Mouse (Mus musculus): ENCODE data around the gene Cep83. TPM values are rescaled to one million over a fixed set of nuclear protein-coding genes. Genes with fewer than 3 reads are reported as not detected.

Cep83 gene
- total RNA-seq, 1 experiment from 2014 or later = 94.7 TPM

- ATAC-seq (replicated peaks in 1 of 2; ENCODE audit: insufficient read depth in 1 of 2, low FRiP score in 2 of 2, low TSS enrichment in 1 of 2, low read depth in 1 of 2, poor library complexity in 2 of 2, severe bottlenecking in 2 of 2) = no peak
Measured at GRCm38 (mm10) chr10:94740221-94740620, 51.8 kb downstream of the Cep83 start.

- ATAC-seq (replicated peaks in 1 of 2; ENCODE audit: insufficient read depth in 1 of 2, low FRiP score in 2 of 2, low TSS enrichment in 1 of 2, low read depth in 1 of 2, poor library complexity in 2 of 2, severe bottlenecking in 2 of 2) = no peak
Measured at GRCm38 (mm10) chr10:94741459-94741858, 53.0 kb downstream of the Cep83 start.

GRCm38 (mm10) chr10:94747011-94747410 is 58.6 kb downstream of the Cep83 start:
- ATAC-seq (replicated peaks in 1 of 2; ENCODE audit: insufficient read depth in 1 of 2, low FRiP score in 2 of 2, low TSS enrichment in 1 of 2, low read depth in 1 of 2, poor library complexity in 2 of 2, severe bottlenecking in 2 of 2) = no peak

GRCm38 (mm10) chr10:94771496-94771895 is 83.0 kb downstream of the Cep83 start:
- ATAC-seq (replicated peaks in 1 of 2; ENCODE audit: insufficient read depth in 1 of 2, low FRiP score in 2 of 2, low TSS enrichment in 1 of 2, low read depth in 1 of 2, poor library complexity in 2 of 2, severe bottlenecking in 2 of 2) = no peak

GRCm38 (mm10) chr10:94777576-94777975 is 89.1 kb downstream of the Cep83 start:
- no peak for ATAC-seq (replicated peaks in 1 of 2; ENCODE audit: insufficient read depth in 1 of 2, low FRiP score in 2 of 2, low TSS enrichment in 1 of 2, low read depth in 1 of 2, poor library complexity in 2 of 2, severe bottlenecking in 2 of 2)

- no peak for ATAC-seq (replicated peaks in 1 of 2; ENCODE audit: insufficient read depth in 1 of 2, low FRiP score in 2 of 2, low TSS enrichment in 1 of 2, low read depth in 1 of 2, poor library complexity in 2 of 2, severe bottlenecking in 2 of 2)
Measured at GRCm38 (mm10) chr10:94779319-94779718, 90.9 kb downstream of the Cep83 start.

GRCm38 (mm10) chr10:94780618-94781262 is 92.3 kb downstream of the Cep83 start:
- no peak for ATAC-seq (replicated peaks in 1 of 2; ENCODE audit: insufficient read depth in 1 of 2, low FRiP score in 2 of 2, low TSS enrichment in 1 of 2, low read depth in 1 of 2, poor library complexity in 2 of 2, severe bottlenecking in 2 of 2)

- no peak for ATAC-seq (replicated peaks in 1 of 2; ENCODE audit: insufficient read depth in 1 of 2, low FRiP score in 2 of 2, low TSS enrichment in 1 of 2, low read depth in 1 of 2, poor library complexity in 2 of 2, severe bottlenecking in 2 of 2)
Measured at GRCm38 (mm10) chr10:94789205-94789604, 100.8 kb downstream of the Cep83 start.

GRCm38 (mm10) chr10:94793914-94794313 is 105.5 kb downstream of the Cep83 start:
- ATAC-seq (replicated peaks in 1 of 2; ENCODE audit: insufficient read depth in 1 of 2, low FRiP score in 2 of 2, low TSS enrichment in 1 of 2, low read depth in 1 of 2, poor library complexity in 2 of 2, severe bottlenecking in 2 of 2) = no peak

- no peak for ATAC-seq (replicated peaks in 1 of 2; ENCODE audit: insufficient read depth in 1 of 2, low FRiP score in 2 of 2, low TSS enrichment in 1 of 2, low read depth in 1 of 2, poor library complexity in 2 of 2, severe bottlenecking in 2 of 2)
Measured at GRCm38 (mm10) chr10:94794666-94795244, 106.3 kb downstream of the Cep83 start.

GRCm38 (mm10) chr10:94798128-94798527 is 109.7 kb downstream of the Cep83 start:
- no peak for ATAC-seq (replicated peaks in 1 of 2; ENCODE audit: insufficient read depth in 1 of 2, low FRiP score in 2 of 2, low TSS enrichment in 1 of 2, low read depth in 1 of 2, poor library complexity in 2 of 2, severe bottlenecking in 2 of 2)

GRCm38 (mm10) chr10:94799485-94800239 is 111.2 kb downstream of the Cep83 start:
- no peak for ATAC-seq (replicated peaks in 1 of 2; ENCODE audit: insufficient read depth in 1 of 2, low FRiP score in 2 of 2, low TSS enrichment in 1 of 2, low read depth in 1 of 2, poor library complexity in 2 of 2, severe bottlenecking in 2 of 2)

GRCm38 (mm10) chr10:94800677-94801354 is 112.4 kb downstream of the Cep83 start:
- peak; percentile 62 to 77 for ATAC-seq (replicated peaks in 1 of 2; ENCODE audit: insufficient read depth in 1 of 2, low FRiP score in 2 of 2, low TSS enrichment in 1 of 2, low read depth in 1 of 2, poor library complexity in 2 of 2, severe bottlenecking in 2 of 2)

GRCm38 (mm10) chr10:94804029-94804908 is 115.8 kb downstream of the Cep83 start:
- ATAC-seq (replicated peaks in 1 of 2; ENCODE audit: insufficient read depth in 1 of 2, low FRiP score in 2 of 2, low TSS enrichment in 1 of 2, low read depth in 1 of 2, poor library complexity in 2 of 2, severe bottlenecking in 2 of 2) = no peak

- no peak for ATAC-seq (replicated peaks in 1 of 2; ENCODE audit: insufficient read depth in 1 of 2, low FRiP score in 2 of 2, low TSS enrichment in 1 of 2, low read depth in 1 of 2, poor library complexity in 2 of 2, severe bottlenecking in 2 of 2)
Measured at GRCm38 (mm10) chr10:94804909-94805220, 116.4 kb downstream of the Cep83 start.

GRCm38 (mm10) chr10:94807323-94807722 is 118.9 kb downstream of the Cep83 start:
- ATAC-seq (replicated peaks in 1 of 2; ENCODE audit: insufficient read depth in 1 of 2, low FRiP score in 2 of 2, low TSS enrichment in 1 of 2, low read depth in 1 of 2, poor library complexity in 2 of 2, severe bottlenecking in 2 of 2) = no peak

- 0 out of 4 replicates have a peak, but pooled peaks of 1 of the 2 experiments have one; percentile 4 for ATAC-seq (replicated peaks in 1 of 2; ENCODE audit: insufficient read depth in 1 of 2, low FRiP score in 2 of 2, low TSS enrichment in 1 of 2, low read depth in 1 of 2, poor library complexity in 2 of 2, severe bottlenecking in 2 of 2)
Measured at GRCm38 (mm10) chr10:94808275-94808674, 119.8 kb downstream of the Cep83 start.

All from hematopoietic stem cell, adult 5-6 weeks (primary cell).